In genomic region chr3:142711372-142711771, GRCm38 (mm10) we compare ENCODE assay signal across 9 mouse cellular contexts.
"Had no signal": no experiment of that assay in that cellular context is flagged by ENCODE, and none has a peak within 500 bp of the region (broad histone marks: within the 10 kb centered on the region; RNA-seq: fewer than 3 reads in every experiment).

No protein-coding gene starts in this region.

- H3K9me3 ChIP-seq: limb, embryonic 15.5 days; liver, embryonic 15.5 days; midbrain, embryonic 12.5 days; midbrain, embryonic 15.5 days had no signal

- H3K4me1 ChIP-seq: limb, embryonic 12.5 days; limb, embryonic 15.5 days; midbrain, embryonic 12.5 days; midbrain, embryonic 15.5 days; neural tube, embryonic 12.5 days; neural tube, embryonic 15.5 days had no signal

- H3K27me3 ChIP-seq: limb, embryonic 12.5 days; limb, embryonic 15.5 days; liver, embryonic 15.5 days; midbrain, embryonic 12.5 days; midbrain, embryonic 15.5 days; neural tube, embryonic 12.5 days; neural tube, embryonic 15.5 days had no signal

- H3K9ac ChIP-seq: limb, embryonic 12.5 days; limb, embryonic 15.5 days; liver, embryonic 15.5 days; lung, embryonic 14.5 days; midbrain, embryonic 12.5 days; midbrain, embryonic 15.5 days; neural tube, embryonic 12.5 days; neural tube, embryonic 15.5 days had no signal

- H3K4me2 ChIP-seq: limb, embryonic 12.5 days; limb, embryonic 15.5 days; liver, embryonic 15.5 days; lung, embryonic 14.5 days; midbrain, embryonic 12.5 days; midbrain, embryonic 15.5 days; neural tube, embryonic 12.5 days; neural tube, embryonic 15.5 days had no signal

- H3K27ac ChIP-seq: limb, embryonic 12.5 days; limb, embryonic 15.5 days; liver, embryonic 15.5 days; macrophage; midbrain, embryonic 12.5 days; midbrain, embryonic 15.5 days; neural tube, embryonic 12.5 days; neural tube, embryonic 15.5 days had no signal

- H3K36me3 ChIP-seq: limb, embryonic 15.5 days; liver, embryonic 15.5 days; midbrain, embryonic 12.5 days; midbrain, embryonic 15.5 days; neural tube, embryonic 12.5 days; neural tube, embryonic 15.5 days had no signal

- H3K4me3 ChIP-seq: limb, embryonic 12.5 days; limb, embryonic 15.5 days; liver, embryonic 15.5 days; midbrain, embryonic 12.5 days; midbrain, embryonic 15.5 days; neural tube, embryonic 12.5 days; neural tube, embryonic 15.5 days had no signal
